Mouse (Mus musculus) monocyte, adult 5-6 weeks (primary cell): ENCODE measurements around the gene Scarb1. TPM values are rescaled to one million over a fixed set of nuclear protein-coding genes. Genes with fewer than 3 reads are reported as not detected.

Experiments used
- ATAC-seq: fragments of 153-309, 156-312 bp; replicated peaks from 2 replicates; pipeline ENCODE4 v1.8.0; 2017; ENCODE audit warnings: mild to moderate bottlenecking; ENCODE audit not compliant: low TSS enrichment, insufficient number of reproducible peaks, severe bottlenecking, poor library complexity, low FRiP score
- total RNA-seq: library from RNA; stranded (forward); fragments of 200-1000, 200-491, 200-594 nt; gene quantifications from 3 replicates; pipeline ENCODE4 v1.2.3, GENCODE M21; 2017

Gene Scarb1
- total RNA-seq, 1 experiment from 2014 or later = 77.1 TPM

DNA sequence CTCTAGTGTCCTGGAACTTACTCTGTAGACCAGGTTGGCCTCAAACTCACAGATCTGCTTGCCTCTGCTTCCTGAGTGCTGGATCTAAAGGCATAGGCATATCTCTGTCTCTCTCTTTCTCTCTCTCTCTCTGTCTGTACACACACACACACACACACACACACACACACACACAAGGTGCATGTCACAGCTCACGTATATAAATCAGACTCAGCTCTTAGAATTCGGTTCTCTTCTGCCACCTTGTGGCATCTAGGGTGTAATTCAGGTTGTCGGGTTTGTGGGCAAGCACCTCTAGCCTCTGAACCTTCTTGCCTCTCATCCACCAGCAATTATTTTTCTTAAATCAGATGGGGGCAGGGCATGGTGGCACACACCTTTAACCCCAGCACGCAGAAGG, 27.7 kb upstream of the Scarb1 start:
- peak; percentile 82 for ATAC-seq

GRCm38 (mm10) chr5:125368156-125368555, 27.3 kb upstream of the Scarb1 start:
- ATAC-seq = peak; percentile 55

DNA sequence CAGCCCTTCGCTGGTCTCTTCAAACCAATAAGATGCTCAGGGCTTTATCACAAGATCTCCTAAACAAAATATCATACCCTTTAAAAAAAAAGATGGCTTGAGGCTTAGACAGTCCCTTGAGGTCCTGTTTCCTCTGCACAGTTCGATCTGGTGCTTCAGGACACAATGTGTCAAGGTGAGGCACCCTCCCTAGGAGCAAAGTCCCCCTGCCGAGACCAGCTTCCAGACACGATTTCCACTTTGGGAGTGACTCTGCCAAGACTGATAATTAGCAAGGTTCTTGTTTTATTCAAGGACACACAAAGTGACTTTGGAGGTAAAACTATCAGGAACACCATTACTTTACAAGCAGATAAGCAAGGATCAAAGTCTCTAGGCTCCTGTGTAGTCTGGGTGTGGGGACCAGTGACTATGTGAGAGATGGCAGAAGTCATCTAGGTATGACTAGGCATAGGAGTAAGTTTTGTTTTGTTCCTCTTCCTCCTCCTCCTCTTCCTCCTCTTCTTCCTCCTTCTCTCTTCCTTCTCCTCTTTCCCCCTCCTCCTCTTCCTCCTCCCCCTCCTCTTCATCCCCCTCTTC, 24.0 kb upstream of the Scarb1 start:
- ATAC-seq = no peak

GRCm38 (mm10) chr5:125363894-125364293, 23.0 kb upstream of the Scarb1 start:
- no peak for ATAC-seq

- no peak for ATAC-seq
Measured at GRCm38 (mm10) chr5:125360981-125361510, 20.2 kb upstream of the Scarb1 start.

DNA sequence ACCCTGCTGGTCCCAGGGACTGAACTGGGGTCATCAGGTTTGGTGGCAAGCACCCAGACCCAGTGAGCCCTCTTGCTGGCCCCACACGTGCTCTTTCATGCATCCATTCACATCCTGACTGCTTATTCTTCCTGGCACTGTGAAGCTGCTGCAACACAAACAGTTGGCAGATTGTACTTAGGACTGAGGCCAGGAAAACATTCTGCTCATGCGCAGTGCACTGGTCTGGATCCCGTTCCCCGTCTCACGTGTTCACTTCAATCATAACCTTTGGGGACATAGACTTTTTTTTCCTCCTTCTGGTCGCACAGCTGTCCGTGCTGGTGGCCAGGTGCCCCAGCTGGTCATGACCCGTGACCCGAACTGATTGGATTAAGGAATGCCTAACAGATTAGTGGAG, 19.7 kb upstream of the Scarb1 start:
- no peak for ATAC-seq

DNA sequence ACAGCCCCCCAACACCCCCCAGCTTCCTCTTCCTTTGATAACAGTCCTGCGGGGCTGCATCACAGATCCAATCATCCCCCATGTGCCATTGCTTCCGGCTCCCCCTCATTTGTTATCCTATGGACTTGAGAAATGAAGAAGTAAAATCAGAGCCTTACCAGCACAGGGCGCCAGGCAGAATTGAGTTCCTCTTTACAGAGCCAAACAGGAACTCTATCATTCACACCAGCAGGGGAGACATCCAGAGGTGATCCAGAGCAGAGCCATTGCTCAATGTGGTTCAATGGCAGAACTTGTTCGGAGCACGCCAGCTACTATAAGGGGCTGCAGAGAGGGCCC, 17.3 kb upstream of the Scarb1 start:
- peak; percentile 94 for ATAC-seq

DNA sequence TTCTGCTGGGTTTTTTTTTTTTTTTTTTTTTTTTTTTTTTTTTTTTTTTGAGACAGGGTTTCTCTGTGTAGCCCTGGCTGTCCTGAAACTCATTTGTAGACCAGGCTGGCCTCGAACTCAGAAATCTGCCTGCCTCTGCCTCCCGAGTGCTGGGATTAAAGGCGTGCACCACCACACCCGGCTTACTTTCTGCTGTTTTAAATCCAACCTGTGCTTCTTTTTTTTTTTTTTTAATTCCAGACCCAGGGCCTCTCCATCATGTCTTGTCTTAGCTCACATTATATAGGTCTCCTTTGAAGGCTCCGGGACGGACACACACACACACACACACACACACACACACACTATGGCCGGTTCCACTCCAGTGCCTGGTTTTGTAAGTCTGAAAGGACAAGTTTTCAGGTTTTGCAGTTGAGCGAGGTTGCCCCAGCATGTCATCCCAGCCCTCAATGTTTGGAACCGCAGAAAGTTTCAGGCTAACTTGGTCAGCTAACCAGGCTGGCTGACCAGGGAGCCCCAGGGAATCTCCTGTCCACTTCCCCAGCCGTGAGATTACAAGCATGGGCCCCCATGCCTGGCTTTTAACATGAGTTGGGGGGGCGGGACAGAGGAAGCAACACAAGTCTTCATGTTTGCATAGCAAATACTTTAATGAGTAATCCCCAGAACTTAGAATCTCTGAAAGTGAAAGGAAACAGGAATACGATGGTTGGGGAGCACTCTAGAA, 16.8 kb upstream of the Scarb1 start:
- ATAC-seq = 0 out of 2 replicates have a peak, but pooled peaks have one; percentile 10

- no peak for ATAC-seq
Measured at GRCm38 (mm10) chr5:125355650-125356049, 14.8 kb upstream of the Scarb1 start.

DNA sequence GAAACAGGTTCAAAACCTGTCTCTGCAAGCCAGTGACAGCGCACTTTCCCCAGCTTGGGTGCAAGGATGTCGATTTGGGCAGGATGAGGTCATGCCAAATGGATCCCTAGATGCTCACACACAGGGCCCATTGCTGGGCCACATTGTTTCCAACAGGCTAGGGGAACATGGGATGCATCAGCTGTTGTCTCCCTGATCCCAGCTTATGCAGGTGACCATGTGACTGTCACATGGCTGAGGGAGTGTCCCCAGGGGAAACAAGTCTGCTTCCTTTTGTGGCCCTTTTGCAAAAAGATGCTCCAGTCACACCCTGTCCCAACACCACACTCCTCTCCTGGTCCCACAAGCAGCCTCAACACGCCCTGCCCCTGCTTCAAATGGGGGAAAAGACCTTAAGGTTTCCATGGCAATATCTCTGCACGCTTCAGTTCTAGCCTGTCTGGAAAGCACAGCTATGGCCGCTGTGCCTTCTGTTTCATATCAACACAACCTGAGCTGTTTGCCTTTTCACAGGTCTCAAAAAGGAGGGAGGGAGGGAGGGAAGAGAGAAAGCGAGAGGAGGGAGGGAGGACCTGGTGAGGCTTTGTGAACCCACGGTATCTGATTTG, 14.1 kb upstream of the Scarb1 start:
- no peak for ATAC-seq

GRCm38 (mm10) chr5:125352781-125353294, 11.9 kb upstream of the Scarb1 start:
- ATAC-seq = no peak

GRCm38 (mm10) chr5:125351939-125352338, 11.0 kb upstream of the Scarb1 start:
- 0 out of 2 replicates have a peak, but pooled peaks have one; percentile 47 for ATAC-seq

- no peak for ATAC-seq
Measured at GRCm38 (mm10) chr5:125351057-125351456, 10.2 kb upstream of the Scarb1 start.

DNA sequence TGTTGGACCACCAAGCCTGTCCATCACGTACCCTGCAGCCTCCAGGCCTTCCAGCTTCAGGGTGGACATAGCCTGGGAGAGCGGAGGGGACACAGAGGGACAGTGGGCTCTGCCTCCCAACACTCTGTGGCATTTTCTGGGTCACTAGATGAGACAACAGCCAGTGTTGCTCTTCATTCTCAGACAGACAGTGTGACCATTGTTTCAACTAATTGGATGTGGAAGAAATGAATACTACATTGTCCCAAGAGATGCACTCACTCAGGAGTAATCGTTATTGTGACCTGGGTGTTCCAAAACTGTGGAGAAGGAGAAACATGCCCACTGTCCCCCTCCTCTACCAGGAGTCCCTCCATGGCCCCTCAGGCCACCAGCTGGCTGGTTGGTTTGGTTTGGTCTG, 8.5 kb upstream of the Scarb1 start:
- ATAC-seq = no peak

DNA sequence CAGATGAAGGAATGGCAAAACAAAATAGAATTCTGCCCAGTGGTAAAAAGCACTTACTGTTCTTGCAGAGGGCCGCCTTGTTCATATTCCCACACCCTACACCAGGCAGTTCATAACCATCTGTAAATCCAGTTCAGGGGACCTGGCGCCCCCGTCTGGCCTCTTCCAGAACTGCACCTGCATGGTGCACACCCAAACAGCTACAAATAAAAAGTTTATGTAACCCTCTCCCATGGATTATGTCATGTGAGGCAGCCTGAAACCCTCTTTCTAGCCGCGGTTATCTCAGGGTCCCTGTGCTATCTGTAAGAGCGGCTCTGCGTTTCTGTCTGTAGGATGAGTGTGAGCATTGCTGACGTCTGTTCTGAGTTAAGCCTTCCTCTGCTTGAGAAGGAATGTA, 7.6 kb upstream of the Scarb1 start:
- peak; percentile 55 for ATAC-seq

GRCm38 (mm10) chr5:125348067-125348466, 7.2 kb upstream of the Scarb1 start:
- peak; percentile 50; the same call in 1 of the 2 replicates for ATAC-seq

DNA sequence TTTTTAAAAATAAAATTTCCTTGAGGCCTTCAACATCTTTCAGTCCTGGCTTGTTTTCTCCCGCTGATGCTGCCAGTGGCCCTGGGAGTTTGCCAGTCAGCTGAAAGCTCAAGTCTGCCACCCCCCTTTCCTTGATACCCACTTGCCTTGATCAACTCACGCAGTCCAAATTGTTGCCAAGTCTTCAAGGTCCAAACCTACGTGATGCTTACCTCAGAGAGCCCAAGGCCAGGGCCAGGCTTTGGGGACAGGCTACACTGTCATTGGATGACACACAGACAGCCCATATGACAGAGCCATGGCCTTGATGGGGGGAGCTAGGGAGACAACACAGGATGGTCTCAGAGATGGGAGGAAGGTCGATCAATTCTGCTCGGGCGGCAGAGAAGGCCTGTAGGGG, 3.4 kb upstream of the Scarb1 start:
- ATAC-seq = no peak

DNA sequence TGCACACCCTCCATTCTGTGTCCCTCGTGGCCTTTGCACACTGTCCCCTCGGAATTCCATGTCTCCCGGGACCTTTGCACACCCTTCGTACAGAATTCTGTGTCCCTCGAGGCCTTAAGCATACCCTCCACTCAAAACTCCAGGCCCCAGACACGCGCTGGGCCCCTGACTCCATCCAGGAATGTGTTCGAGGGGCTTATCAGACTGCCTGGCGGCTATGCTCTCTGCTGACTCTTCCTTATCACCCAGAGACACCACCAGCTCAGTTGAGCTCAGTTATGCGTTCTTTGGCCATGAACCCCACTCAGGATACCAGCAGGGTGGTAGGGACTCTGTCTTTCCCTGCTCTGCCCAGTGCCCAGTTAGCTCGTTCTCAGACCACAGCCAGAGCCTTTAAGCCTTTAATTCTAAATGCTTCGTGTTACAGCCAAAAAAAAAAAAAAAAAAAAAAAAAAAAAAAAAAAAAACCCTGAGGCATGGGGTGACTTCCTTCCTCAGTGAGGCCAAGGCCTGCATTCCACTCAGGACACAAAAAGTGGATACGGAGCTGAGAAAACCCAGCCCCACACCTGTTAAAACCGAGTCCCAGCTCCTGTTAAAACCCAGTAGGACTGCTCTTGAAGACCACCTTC, 681 bp upstream of the Scarb1 start:
- no peak for ATAC-seq

- ATAC-seq = no peak
Measured at GRCm38 (mm10) chr5:125339851-125340531, 903 bp downstream of the Scarb1 start.
